Mouse (Mus musculus): ENCODE data around the gene Ola1.

The Ola1 gene

GRCm38 (mm10) chr2:73218913-73219312, at the start of gene Ola1:
TSS of gene Ola1 (minus strand) at chr2:73218924.
- no peak for DNase-seq (ENCODE audit: low read depth, low spot score)

DNA sequence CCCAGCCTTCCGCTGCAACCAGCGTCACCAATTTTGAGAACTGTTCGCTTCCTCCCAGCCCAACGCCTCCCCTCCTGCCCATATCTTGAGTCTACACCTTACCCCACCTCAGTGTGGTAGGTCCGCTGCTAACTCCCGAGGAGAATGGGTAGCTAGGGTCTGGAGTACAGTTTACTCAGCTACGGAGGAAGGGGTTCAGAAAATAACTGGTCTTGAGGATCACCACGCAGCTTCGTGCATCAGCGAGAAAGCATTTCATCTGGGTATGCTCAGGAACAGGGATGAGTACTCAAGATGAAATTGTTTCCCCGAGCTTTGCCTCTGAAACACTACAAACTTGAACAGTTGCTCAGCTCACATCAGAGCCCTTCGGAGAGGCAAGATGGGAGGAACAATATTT, 49.6 kb upstream of the Ola1 start:
- DNase-seq (ENCODE audit: low read depth, low spot score), result no peak

GRCm38 (mm10) chr2:73267818-73268217, 49.1 kb upstream of the Ola1 start:
- no peak for DNase-seq (ENCODE audit: low read depth, low spot score)

DNA sequence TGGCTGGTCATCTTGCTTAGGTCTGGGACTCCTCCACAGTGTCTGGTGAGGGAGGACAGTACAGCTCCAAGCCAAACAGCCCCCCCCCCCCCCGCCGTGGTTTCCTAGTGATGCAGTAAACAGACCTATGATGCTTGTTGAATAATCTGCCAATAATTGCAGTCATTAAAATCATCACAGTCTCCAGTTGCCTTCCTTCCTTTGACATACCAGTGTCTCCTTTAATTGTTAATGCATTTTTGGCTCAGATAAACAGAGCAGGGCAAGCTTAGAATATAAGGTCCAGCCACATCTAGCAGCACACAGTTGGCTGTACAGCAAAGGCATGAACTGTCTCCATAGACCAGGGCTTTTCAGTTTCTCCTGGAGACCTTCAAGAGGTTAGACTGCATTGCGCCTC, 48.5 kb upstream of the Ola1 start:
- DNase-seq (ENCODE audit: low read depth, low spot score), result no peak

GRCm38 (mm10) chr2:73266623-73267022, 47.9 kb upstream of the Ola1 start:
- no peak for DNase-seq (ENCODE audit: low read depth, low spot score)

DNA sequence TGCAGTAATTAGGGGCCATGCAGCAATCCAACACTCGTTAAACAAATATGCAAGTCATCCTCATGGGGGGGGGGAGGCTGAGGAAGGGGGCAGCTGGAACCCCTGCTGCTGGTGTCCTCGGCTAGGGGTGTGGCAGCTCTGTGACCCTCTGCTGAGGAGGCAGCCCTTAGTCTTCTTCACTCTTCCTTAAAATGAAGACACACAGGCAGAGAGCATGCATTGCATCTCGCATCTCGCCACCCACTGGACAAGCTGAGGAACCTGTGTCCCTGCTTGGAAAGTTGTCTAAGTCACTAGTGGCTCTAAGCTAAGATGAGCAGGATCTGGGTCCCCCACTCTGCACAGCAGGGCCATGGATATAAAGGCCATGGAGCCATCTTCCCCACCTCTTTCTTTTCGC, 47.3 kb upstream of the Ola1 start:
- DNase-seq (ENCODE audit: low read depth, low spot score), result peak; percentile 26

- peak; percentile 48 for DNase-seq (ENCODE audit: low read depth, low spot score)
Measured at GRCm38 (mm10) chr2:73264611-73265195, 46.0 kb upstream of the Ola1 start.

- DNase-seq (ENCODE audit: low read depth, low spot score), result peak; percentile 71
Measured at GRCm38 (mm10) chr2:73263794-73264610, 45.3 kb upstream of the Ola1 start.

DNA sequence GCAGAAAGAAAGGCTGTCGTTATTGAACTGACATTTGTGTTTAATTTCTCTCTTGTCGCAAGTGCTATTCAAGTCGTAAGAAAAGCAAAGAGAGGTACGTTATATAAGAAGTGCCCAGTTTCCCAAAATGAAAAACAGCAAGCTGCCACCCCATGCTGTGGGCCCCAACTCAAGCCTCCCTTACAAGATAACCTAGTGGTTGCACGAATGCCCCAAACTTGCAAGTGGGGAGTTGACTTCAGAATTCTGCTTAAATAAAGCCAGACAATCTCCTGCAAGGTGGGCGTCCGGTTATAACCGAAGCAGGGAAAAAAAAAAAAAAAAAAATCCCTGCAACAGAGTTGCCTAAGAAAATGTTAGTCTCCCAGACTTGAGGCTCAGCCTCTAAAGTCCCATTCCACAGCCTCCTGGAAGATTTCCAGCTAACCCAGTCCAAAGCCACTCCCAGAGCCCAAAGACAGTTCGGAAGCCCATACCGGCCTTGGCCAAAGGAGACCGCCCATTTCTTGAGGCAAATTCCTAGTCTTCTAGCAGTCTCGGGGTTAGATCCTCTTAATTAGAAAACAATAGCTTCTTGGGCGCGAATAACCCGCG, 44.5 kb upstream of the Ola1 start:
- peak; percentile 61 for DNase-seq (ENCODE audit: low read depth, low spot score)

DNA sequence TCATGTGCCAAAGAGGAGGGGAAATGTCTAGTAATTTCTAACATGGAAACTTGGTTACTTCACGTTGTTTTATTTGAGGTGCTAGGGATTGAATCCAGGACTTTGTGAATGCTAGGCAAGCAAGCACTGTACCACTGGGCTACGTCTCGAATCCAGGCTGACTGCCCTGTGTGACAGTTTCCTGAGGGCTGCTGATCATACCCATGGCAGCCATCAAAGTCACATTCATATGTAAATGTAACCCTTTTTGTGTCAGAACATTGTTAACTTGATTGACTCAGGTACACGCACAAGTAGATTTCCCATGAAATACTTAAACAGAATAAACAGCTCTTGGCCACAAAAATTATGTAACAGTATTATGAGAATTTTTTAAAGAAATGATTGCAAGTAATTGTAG, 30.0 kb upstream of the Ola1 start:
- peak; percentile 64 for DNase-seq (ENCODE audit: low read depth, low spot score)

GRCm38 (mm10) chr2:73241299-73241698, 22.6 kb upstream of the Ola1 start:
- DNase-seq (ENCODE audit: low read depth, low spot score), result no peak

GRCm38 (mm10) chr2:73231081-73231480, 12.4 kb upstream of the Ola1 start:
- DNase-seq (ENCODE audit: low read depth, low spot score), result no peak

DNA sequence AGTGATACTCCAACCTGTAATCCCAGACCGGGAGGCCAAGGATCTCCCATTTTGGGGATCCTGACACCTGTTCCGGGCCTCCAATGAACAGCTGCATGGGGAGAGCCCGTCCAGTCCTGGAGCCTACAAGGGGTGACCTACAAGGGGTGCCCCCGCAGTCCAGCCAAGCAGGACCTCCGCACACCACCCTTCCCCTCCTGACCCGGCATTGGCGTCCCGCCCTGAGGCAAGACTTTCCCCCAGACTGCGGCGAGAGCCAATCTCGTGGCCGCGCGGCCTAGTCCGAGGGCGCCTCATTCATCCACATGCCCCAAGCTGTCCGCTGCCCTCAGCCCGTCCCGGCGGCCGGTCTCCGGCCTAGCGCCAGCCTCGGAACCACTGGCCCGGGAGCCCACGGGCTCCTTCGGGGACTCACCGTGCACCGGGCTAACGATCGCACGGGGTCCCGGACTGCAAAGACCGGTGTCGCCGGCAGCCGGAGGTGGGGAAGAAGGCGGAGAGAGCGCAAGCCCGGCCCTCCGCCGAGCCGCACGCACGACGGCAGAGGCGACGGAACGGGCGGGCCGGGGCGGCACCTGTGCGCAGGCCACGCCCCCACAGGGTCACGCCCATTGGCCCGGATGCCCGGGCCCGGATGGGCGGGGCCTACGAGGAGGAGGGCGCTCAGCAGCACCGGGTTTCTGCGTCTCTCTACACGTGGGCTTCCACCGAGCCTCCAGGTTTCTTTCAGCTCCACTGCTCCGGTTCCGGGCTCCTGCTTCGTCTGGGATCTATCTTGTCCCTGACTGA, 4.7 kb downstream of the Ola1 start:
- DNase-seq (ENCODE audit: low read depth, low spot score), result peak; percentile 91

- peak; percentile 14 for DNase-seq (ENCODE audit: low read depth, low spot score)
Measured at GRCm38 (mm10) chr2:73213539-73213870, 5.2 kb downstream of the Ola1 start.

GRCm38 (mm10) chr2:73204328-73204727, 14.4 kb downstream of the Ola1 start:
- no peak for DNase-seq (ENCODE audit: low read depth, low spot score)

DNA sequence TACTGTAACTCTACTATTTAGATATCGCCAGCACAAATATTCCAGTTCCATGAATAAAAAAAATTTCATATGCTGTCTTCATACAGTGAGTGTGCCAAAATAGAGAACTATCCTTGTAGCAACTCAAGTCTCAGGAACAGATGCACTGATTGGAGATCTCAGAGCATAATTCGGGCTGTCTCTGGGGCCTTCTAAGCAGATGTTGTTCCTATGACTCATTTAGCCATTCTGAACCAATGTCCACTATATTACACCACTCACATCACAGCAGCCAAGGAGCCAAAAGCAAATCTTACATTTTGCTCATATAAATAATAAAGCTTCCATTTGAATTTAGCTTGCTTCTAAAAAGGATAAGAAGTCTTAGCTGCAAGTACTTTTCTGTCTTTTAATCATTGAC, 30.2 kb downstream of the Ola1 start:
- no peak for DNase-seq (ENCODE audit: low read depth, low spot score)

GRCm38 (mm10) chr2:73185185-73185584, 33.5 kb downstream of the Ola1 start:
- no peak for DNase-seq (ENCODE audit: low read depth, low spot score)

DNA sequence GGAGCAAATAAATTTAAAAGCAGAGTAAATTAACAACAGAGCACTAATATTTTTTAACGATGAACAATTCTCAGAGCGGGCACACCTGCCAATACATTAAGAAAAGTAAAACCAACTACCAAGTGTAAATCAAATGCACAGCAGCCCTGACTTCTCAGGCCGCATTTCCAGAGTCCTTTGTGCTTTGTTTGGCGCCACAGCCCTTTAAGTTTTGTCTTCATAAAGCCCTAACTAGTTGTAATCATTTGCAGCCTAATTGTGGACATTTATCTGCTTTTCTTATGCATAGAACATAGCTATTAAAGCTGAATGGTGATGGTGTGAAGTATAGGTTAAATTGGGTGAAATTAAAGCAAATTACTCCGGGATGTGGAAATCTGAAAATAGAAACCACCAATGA, 49.2 kb downstream of the Ola1 start:
- no peak for DNase-seq (ENCODE audit: low read depth, low spot score)

- peak; percentile 74 for DNase-seq (ENCODE audit: low read depth, low spot score)
Measured at GRCm38 (mm10) chr2:73167126-73167525, 51.6 kb downstream of the Ola1 start.

DNA sequence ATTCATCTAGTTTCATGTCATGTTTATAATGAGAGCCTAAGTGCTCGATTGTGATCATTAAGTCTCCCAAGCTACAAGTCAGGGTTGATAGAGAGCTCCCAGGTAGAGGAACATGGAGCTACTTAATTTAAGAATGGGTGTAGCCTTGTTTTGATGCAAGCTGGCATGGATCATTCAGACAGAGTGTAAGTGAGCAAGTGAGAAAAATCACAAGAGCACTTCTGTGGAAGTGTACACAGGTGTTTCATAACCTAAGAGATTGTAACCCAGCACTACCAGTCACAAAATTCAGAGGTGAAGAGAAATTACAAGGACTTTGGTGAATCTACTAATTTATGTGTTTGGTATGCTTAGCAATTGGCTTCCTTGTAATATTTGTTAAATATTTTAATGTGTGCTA, 54.1 kb downstream of the Ola1 start:
- DNase-seq (ENCODE audit: low read depth, low spot score), result no peak

DNA sequence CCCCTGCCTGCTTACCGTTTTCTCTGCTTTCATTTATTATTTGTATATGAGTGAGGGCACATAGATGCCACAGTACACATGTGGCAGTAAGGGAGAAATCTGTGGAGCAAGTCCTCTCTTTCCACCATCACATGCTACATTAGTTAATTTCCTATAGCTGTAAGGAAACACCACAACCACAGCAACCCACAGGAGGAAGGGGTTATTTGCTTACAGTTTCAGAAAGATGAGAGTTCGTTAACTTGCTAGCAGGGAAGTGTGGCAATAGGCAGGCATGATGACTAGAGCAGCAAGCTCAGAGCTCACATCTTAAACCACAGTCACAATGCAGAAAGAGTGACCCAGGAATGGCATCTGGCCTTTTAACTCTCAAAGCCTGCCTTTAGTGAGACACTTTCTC, 58.0 kb downstream of the Ola1 start:
- no peak for DNase-seq (ENCODE audit: low read depth, low spot score)

DNA sequence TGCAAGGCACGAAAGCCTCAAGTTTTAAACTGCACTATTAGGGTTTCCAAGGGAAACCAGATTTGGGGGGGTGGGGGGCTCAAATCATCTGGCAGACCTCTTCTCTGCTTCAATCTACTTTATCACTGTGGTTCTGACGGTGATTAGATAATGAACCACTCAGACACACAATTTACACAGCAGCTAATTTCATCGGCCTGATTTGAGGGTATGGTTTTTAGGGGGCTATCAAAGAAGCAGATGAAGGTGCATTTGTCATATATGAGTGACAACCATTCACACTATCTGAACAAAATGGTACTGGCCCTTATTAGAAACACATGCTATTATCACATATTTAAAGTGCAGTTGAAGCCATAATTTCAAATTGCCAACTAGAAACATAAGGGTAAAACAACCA, 61.5 kb downstream of the Ola1 start:
- no peak for DNase-seq (ENCODE audit: low read depth, low spot score)

Measured in ES-CJ7 (cell line).